Mouse (Mus musculus): ENCODE data around the gene Bag2. TPM values are rescaled to one million over a fixed set of nuclear protein-coding genes. Genes with fewer than 3 reads are reported as not detected.

Bag2 gene
- polyA plus RNA-seq, 1 experiment, result 10.5 TPM

DNA sequence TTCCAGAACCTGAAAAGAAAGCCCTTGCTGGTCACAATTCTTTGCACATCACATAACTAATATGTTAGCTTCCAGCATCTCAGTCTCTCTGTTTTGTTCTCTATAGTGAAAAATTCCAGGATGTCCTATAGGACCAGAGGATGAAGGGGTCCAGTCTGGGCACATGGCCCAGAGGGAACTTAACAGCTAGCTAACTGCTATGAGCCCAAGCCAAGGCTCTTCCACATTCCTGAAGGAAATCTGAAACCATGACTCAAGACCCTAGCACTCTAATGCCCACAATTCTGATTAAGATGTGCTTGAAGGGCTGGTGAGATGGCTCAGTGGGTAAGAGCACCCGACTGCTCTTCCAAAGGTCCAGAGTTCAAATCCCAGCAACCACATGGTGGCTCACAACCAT, 40.0 kb downstream of the Bag2 start:
- Histone ChIP-seq H3K27me3 (ENCODE audit: control insufficient read depth, insufficient read depth, low read length) (no peaks in the 10 kb centered on the region), H3K4me3 (ENCODE audit: control insufficient read depth, low read depth, low read length) (no peak overlapping the region), H3K4me1 (ENCODE audit: control insufficient read depth, insufficient read depth, low read length) (peaks cover 6% of the 10 kb centered on the region), H3K36me3 (ENCODE audit: control insufficient read depth, insufficient read depth, low read length) (no peaks in the 10 kb centered on the region), H3K27ac (ENCODE audit: control insufficient read depth, insufficient read depth, low read depth, low read length) (no peak overlapping the region)
- TF ChIP-seq POLR2A (IDR thresholded peaks at IDR 0.05; ENCODE audit: control insufficient read depth, low read depth, low read length), result no peak
- no peak for TF ChIP-seq CTCF (IDR thresholded peaks at IDR 0.05; ENCODE audit: control insufficient read depth, insufficient read depth, insufficient replicate concordance, low read depth, low read length)

DNA sequence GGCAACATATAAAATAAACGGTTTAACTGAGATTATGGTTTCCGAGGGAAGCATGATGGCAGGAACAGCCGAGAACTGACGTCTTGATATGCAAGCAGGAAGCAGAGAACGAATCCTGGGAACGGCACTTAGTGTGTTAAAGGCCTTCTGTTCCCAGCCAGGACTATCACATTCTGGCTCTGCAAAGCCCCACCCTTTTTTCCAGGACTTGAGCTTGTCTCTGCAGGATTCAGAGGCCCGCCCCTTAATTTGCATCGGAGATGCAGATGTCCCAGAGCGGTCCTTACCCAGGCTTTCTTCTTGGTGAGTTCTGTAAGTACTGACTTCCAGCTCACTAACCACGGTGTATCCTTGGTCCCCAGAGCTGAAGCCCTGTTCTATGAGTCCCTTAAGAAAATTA, 42.8 kb downstream of the Bag2 start:
- Histone ChIP-seq H3K4me3 (ENCODE audit: control insufficient read depth, low read depth, low read length) (no peak overlapping the region; the same call in 1 of the 2 replicates), H3K4me1 (ENCODE audit: control insufficient read depth, insufficient read depth, low read length) (peaks cover 5% of the 10 kb centered on the region; the same call in 1 of the 2 replicates), H3K27me3 (ENCODE audit: control insufficient read depth, insufficient read depth, low read length) (no peaks in the 10 kb centered on the region), H3K36me3 (ENCODE audit: control insufficient read depth, insufficient read depth, low read length) (no peaks in the 10 kb centered on the region), H3K27ac (ENCODE audit: control insufficient read depth, insufficient read depth, low read depth, low read length) (no peak overlapping the region)
- TF ChIP-seq CTCF (IDR thresholded peaks at IDR 0.05; ENCODE audit: control insufficient read depth, insufficient read depth, insufficient replicate concordance, low read depth, low read length), result no peak
- TF ChIP-seq POLR2A (IDR thresholded peaks at IDR 0.05; ENCODE audit: control insufficient read depth, low read depth, low read length), result no peak

DNA sequence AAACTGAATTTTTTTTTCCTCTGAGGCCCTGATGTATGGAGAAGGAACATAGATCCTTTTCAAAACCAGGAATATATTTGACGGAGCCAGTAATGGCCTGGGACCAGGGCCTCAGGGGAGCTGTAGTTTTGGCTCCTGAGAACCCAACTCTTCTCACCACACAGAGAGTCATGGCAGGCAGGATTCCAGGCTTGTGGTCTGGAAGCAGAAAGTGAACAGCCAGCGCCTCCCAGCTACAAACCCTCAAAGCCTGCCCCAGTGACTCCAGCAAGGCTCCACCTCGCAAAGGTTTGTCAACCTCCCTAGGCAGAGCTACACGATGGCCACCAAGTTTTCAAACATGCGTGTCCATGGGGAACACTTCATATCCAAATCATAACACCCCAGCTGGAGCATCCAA, 45.6 kb downstream of the Bag2 start:
- TF ChIP-seq CTCF (IDR thresholded peaks at IDR 0.05; ENCODE audit: control insufficient read depth, insufficient read depth, insufficient replicate concordance, low read depth, low read length) (no peak), POLR2A (IDR thresholded peaks at IDR 0.05; ENCODE audit: control insufficient read depth, low read depth, low read length) (no peak)
- Histone ChIP-seq H3K36me3 (ENCODE audit: control insufficient read depth, insufficient read depth, low read length) (no peaks in the 10 kb centered on the region), H3K27ac (ENCODE audit: control insufficient read depth, insufficient read depth, low read depth, low read length) (no peak overlapping the region), H3K4me1 (ENCODE audit: control insufficient read depth, insufficient read depth, low read length) (peaks cover 5% of the 10 kb centered on the region; the same call in 1 of the 2 replicates), H3K27me3 (ENCODE audit: control insufficient read depth, insufficient read depth, low read length) (no peaks in the 10 kb centered on the region), H3K4me3 (ENCODE audit: control insufficient read depth, low read depth, low read length) (no peak overlapping the region)

GRCm38 (mm10) chr1:33709615-33710014, 48.0 kb downstream of the Bag2 start:
- H3K36me3 ChIP-seq (ENCODE audit: control insufficient read depth, insufficient read depth, low read length), result no peaks in the 10 kb centered on the region
- no peaks in the 10 kb centered on the region for H3K27me3 ChIP-seq (ENCODE audit: control insufficient read depth, insufficient read depth, low read length)
- TF ChIP-seq CTCF (IDR thresholded peaks at IDR 0.05; ENCODE audit: control insufficient read depth, insufficient read depth, insufficient replicate concordance, low read depth, low read length) (no peak), POLR2A (IDR thresholded peaks at IDR 0.05; ENCODE audit: control insufficient read depth, low read depth, low read length) (no peak)
- H3K27ac ChIP-seq (ENCODE audit: control insufficient read depth, insufficient read depth, low read depth, low read length), result no peak overlapping the region
- 0 out of 2 replicates have a peak, but pooled peaks cover 2% of the 10 kb centered on the region for H3K4me1 ChIP-seq (ENCODE audit: control insufficient read depth, insufficient read depth, low read length)
- H3K4me3 ChIP-seq (ENCODE audit: control insufficient read depth, low read depth, low read length), result no peak overlapping the region

DNA sequence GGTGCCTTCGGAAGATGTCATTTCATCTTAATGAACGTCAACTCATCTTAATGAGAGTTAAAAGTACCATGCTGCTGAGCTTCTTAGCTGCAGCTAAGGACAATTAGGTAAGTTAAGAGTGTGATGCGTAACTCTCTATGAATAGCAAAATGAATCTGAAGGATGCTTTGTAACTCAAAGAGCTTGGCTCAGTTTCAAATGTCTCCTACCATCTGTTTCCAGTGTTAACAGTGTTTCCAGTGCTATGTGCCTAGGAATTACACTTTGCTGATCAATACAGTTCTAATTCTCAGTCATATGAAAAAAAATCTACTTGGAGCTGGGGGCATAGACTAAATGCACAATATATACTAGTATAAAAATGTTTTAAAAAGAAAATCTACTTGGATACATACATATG, 56.4 kb downstream of the Bag2 start:
- H3K27me3 ChIP-seq (ENCODE audit: control insufficient read depth, insufficient read depth, low read length), result no peaks in the 10 kb centered on the region
- no peaks in the 10 kb centered on the region for H3K4me1 ChIP-seq (ENCODE audit: control insufficient read depth, insufficient read depth, low read length)
- no peak overlapping the region for H3K4me3 ChIP-seq (ENCODE audit: control insufficient read depth, low read depth, low read length)
- no peak overlapping the region for H3K27ac ChIP-seq (ENCODE audit: control insufficient read depth, insufficient read depth, low read depth, low read length)
- no peaks in the 10 kb centered on the region for H3K36me3 ChIP-seq (ENCODE audit: control insufficient read depth, insufficient read depth, low read length)
- TF ChIP-seq POLR2A (IDR thresholded peaks at IDR 0.05; ENCODE audit: control insufficient read depth, low read depth, low read length) (no peak), CTCF (IDR thresholded peaks at IDR 0.05; ENCODE audit: control insufficient read depth, insufficient read depth, insufficient replicate concordance, low read depth, low read length) (no peak)

- H3K36me3 ChIP-seq (ENCODE audit: control insufficient read depth, insufficient read depth, low read length), result no peaks in the 10 kb centered on the region
- TF ChIP-seq CTCF (IDR thresholded peaks at IDR 0.05; ENCODE audit: control insufficient read depth, insufficient read depth, insufficient replicate concordance, low read depth, low read length) (no peak), POLR2A (IDR thresholded peaks at IDR 0.05; ENCODE audit: control insufficient read depth, low read depth, low read length) (no peak)
- H3K27me3 ChIP-seq (ENCODE audit: control insufficient read depth, insufficient read depth, low read length), result no peaks in the 10 kb centered on the region
- no peak overlapping the region for H3K27ac ChIP-seq (ENCODE audit: control insufficient read depth, insufficient read depth, low read depth, low read length)
- H3K4me3 ChIP-seq (ENCODE audit: control insufficient read depth, low read depth, low read length), result no peak overlapping the region
- H3K4me1 ChIP-seq (ENCODE audit: control insufficient read depth, insufficient read depth, low read length), result no peaks in the 10 kb centered on the region
These were observed 61.6 kb downstream of the Bag2 start for GRCm38 (mm10) chr1:33696016-33696415.

Other genes with a start within 250 kb of the Bag2 start
- 14.7 and 17.0 TPM in 2 replicates for gene Prim2, start 88.0 kb downstream of the Bag2 start, polyA plus RNA-seq (2012; rRNA removed)
- gene Rab23, start 37.9 kb downstream of the Bag2 start, polyA plus RNA-seq (2012; rRNA removed), result 12.0 and 12.9 TPM in 2 replicates
- 120 and 152 TPM in 2 replicates for gene Zfp451, start 56.8 kb upstream of the Bag2 start, polyA plus RNA-seq (2012; rRNA removed)
- 0.87 and 1.1 TPM in 2 replicates for gene Bend6, start 150.0 kb upstream of the Bag2 start, polyA plus RNA-seq (2012; rRNA removed)
- gene Dst, start 150.4 kb upstream of the Bag2 start, polyA plus RNA-seq (2012; rRNA removed), result 33.0 and 38.7 TPM in 2 replicates